8 mouse cellular contexts compared by ENCODE assay signal in genomic region chr17:8801083-8801854, GRCm38 (mm10).
DNase-seq lines count a peak whose midpoint lies in the region; ATAC-seq lines count a peak whose summit lies in the region.

No protein-coding gene starts in this region.

- H3K9me3 ChIP-seq in forebrain, embryonic 11.5 days (ENCODE audit: control insufficient read depth, low read length), result no peaks in the 10 kb centered on the region
- H3K9me3 ChIP-seq in heart, embryonic 16.5 days (replicated peaks; ENCODE audit: control insufficient read depth, low read length), result no peaks in the 10 kb centered on the region
- H3K9me3 ChIP-seq in liver, embryonic 16.5 days (replicated peaks; ENCODE audit: control insufficient read depth, low read length), result no peaks in the 10 kb centered on the region
- H3K9me3 ChIP-seq in neural tube, embryonic 15.5 days (replicated peaks), result no peaks in the 10 kb centered on the region

- peaks cover 34% of the 10 kb centered on the region for H3K27me3 ChIP-seq in forebrain, embryonic 11.5 days (ENCODE audit: control insufficient read depth, insufficient read depth, low read length)
- H3K27me3 ChIP-seq in heart, embryonic 16.5 days (ENCODE audit: control insufficient read depth, insufficient read depth, low read length), result peaks cover 78% of the 10 kb centered on the region
- H3K27me3 ChIP-seq in liver, embryonic 16.5 days (ENCODE audit: control insufficient read depth, insufficient read depth, low read depth, low read length), result peaks cover 77% of the 10 kb centered on the region
- H3K27me3 ChIP-seq in neural tube, embryonic 15.5 days (replicated peaks), result peaks cover 32% of the 10 kb centered on the region

- peak overlapping the region; percentile 83 for H3K9ac ChIP-seq in forebrain, embryonic 11.5 days (ENCODE audit: low read length)
- H3K9ac ChIP-seq in heart, embryonic 16.5 days (ENCODE audit: low read length), result peak overlapping the region; percentile 75
- no peak overlapping the region for H3K9ac ChIP-seq in liver, embryonic 16.5 days (ENCODE audit: low read depth, low read length)
- H3K9ac ChIP-seq in neural tube, embryonic 15.5 days (replicated peaks), result peak overlapping the region; percentile 89

- DNase-seq in 3T3-L1 (ENCODE audit: low read depth, low spot score), result peak; percentile 43
- peak; percentile 50 to 59 for DNase-seq in adrenal gland, postnatal 4 days (ENCODE audit: low spot score in 2 of 2)
- DNase-seq in forebrain, embryonic 11.5 days (ENCODE audit: low spot score), result peak; percentile 88
- peak; percentile 56 to 76 for DNase-seq in kidney, postnatal 36 days
- peak; percentile 49 for DNase-seq in thymus, postnatal 25 days

- WGBS in forebrain, embryonic 11.5 days, result under 1% methylated on average over 29 of the region's 72 CpGs
- 0% methylated on average over 53 of the region's 72 CpGs for WGBS in heart, embryonic 16.5 days
- under 1% methylated on average over 42 of the region's 72 CpGs for WGBS in liver, embryonic 16.5 days (ENCODE audit: insufficient replicate concordance)
- under 1% methylated on average over 33 of the region's 72 CpGs for WGBS in neural tube, embryonic 15.5 days

- H3K4me1 ChIP-seq in forebrain, embryonic 11.5 days (replicated peaks; ENCODE audit: control insufficient read depth, insufficient read depth, low read length), result peaks cover 10% of the 10 kb centered on the region
- peaks cover 15% of the 10 kb centered on the region for H3K4me1 ChIP-seq in heart, embryonic 16.5 days (ENCODE audit: control insufficient read depth, insufficient read depth, low read length)
- no peaks in the 10 kb centered on the region; the same call in 1 of the 2 replicates for H3K4me1 ChIP-seq in liver, embryonic 16.5 days (ENCODE audit: control insufficient read depth, low read depth, low read length)
- H3K4me1 ChIP-seq in neural tube, embryonic 15.5 days, result peaks cover 49% of the 10 kb centered on the region

- peak overlapping the region; percentile 70 for H3K4me3 ChIP-seq in forebrain, embryonic 11.5 days (ENCODE audit: low read depth, low read length)
- peak overlapping the region; percentile 77 for H3K4me3 ChIP-seq in heart, embryonic 16.5 days (ENCODE audit: low read length)
- H3K4me3 ChIP-seq in liver, embryonic 16.5 days (ENCODE audit: low read depth, low read length), result peak overlapping the region; percentile 53
- peak overlapping the region; percentile 81 for H3K4me3 ChIP-seq in neural tube, embryonic 15.5 days (replicated peaks)

- H3K36me3 ChIP-seq in forebrain, embryonic 11.5 days (ENCODE audit: control insufficient read depth, insufficient read depth, low read length), result no peaks in the 10 kb centered on the region
- H3K36me3 ChIP-seq in heart, embryonic 16.5 days (ENCODE audit: control insufficient read depth, insufficient read depth), result no peaks in the 10 kb centered on the region
- H3K36me3 ChIP-seq in liver, embryonic 16.5 days (ENCODE audit: control insufficient read depth, insufficient read depth), result no peaks in the 10 kb centered on the region
- H3K36me3 ChIP-seq in neural tube, embryonic 15.5 days, result no peaks in the 10 kb centered on the region

- H3K4me2 ChIP-seq in forebrain, embryonic 11.5 days (ENCODE audit: low read depth, low read length, severe bottlenecking), result peak overlapping the region; percentile 95
- H3K4me2 ChIP-seq in heart, embryonic 16.5 days (ENCODE audit: low read depth, low read length), result peak overlapping the region; percentile 98
- H3K4me2 ChIP-seq in liver, embryonic 16.5 days (ENCODE audit: low read depth, low read length), result peak overlapping the region; percentile 62
- peak overlapping the region; percentile 95 for H3K4me2 ChIP-seq in neural tube, embryonic 15.5 days

- ATAC-seq in forebrain, embryonic 11.5 days (replicated peaks; ENCODE audit: low FRiP score), result peak; percentile 83
- peak; percentile 83 for ATAC-seq in heart, embryonic 16.5 days (replicated peaks; ENCODE audit: extremely low read depth, insufficient read depth, low FRiP score)
- peak; percentile 57 for ATAC-seq in liver, embryonic 16.5 days (ENCODE audit: low read depth)
- ATAC-seq in neural tube, embryonic 15.5 days (ENCODE audit: low FRiP score), result peak; percentile 82

- H3K27ac ChIP-seq in forebrain, embryonic 11.5 days (ENCODE audit: low read depth, low read length), result peak overlapping the region; percentile 66
- no peak overlapping the region for H3K27ac ChIP-seq in heart, embryonic 16.5 days (ENCODE audit: low read length)
- no peak overlapping the region for H3K27ac ChIP-seq in liver, embryonic 16.5 days (ENCODE audit: low read length)
- H3K27ac ChIP-seq in neural tube, embryonic 15.5 days (replicated peaks), result peak overlapping the region; percentile 88

Comparison
In these comparisons a context has a peak if more than half of its experiments do, and no peak if none do; other contexts are left out.
1. H3K27ac ChIP-seq: peak in forebrain, embryonic 11.5 days (single experiment) and neural tube, embryonic 15.5 days (single experiment); none in heart, embryonic 16.5 days (single experiment) and liver, embryonic 16.5 days (single experiment).
2. Peak in every context shown above with its lines, with median percentiles within 50 percentile points of each other: DNase-seq, ATAC-seq, H3K4me2 ChIP-seq and H3K4me3 ChIP-seq.